Mouse (Mus musculus) G1E (cell line): ENCODE data around the gene Tuft1.

Source experiments
- CTCF ChIP-seq: IDR thresholded peaks from 2 replicates; pipeline ENCODE4 v1.5.1; 2012; ENCODE audit warnings: low read depth, low read length, inconsistent platforms, mixed read lengths
- GATA2 ChIP-seq: IDR thresholded peaks from 2 replicates; pipeline ENCODE4 v1.6.1; 2012; ENCODE audit warnings: low read depth, low read length, inconsistent platforms, borderline replicate concordance
- TAL1 ChIP-seq: conservative IDR thresholded peaks from 2 replicates; pipeline ENCODE4 v1.6.1; 2012; ENCODE audit warnings: low read depth, low read length, inconsistent platforms, mixed read lengths

DNA sequence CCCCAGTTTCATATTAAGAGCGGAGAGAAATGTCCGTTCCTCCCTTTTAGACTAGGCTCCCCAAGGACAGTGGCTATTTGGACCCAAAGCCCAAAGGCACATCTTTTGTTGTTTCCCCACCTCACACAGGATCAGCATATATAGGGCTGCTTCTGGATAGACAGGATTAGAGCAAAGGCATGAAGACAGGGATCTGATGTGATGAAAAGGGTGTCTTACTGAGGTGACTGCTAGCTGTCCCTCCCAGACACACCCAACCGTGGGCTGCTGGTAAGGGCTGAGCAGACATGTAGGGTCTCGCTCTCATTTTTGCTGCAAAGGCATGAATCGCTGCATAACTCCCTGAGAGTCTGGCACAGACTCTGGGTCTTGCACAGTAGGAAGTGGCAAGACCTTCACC is 30.0 kb downstream of the Tuft1 start:
- no peak for TF ChIP-seq CTCF
- no peak for TF ChIP-seq TAL1
- no peak for TF ChIP-seq GATA2
